Mouse (Mus musculus): ENCODE results near the gene Rlbp1. TPM values are rescaled to one million over a fixed set of nuclear protein-coding genes. Genes with fewer than 3 reads are reported as not detected.

The Rlbp1 gene
- polyA plus RNA-seq, 1 experiment from 2014 or later, result not detected

DNA sequence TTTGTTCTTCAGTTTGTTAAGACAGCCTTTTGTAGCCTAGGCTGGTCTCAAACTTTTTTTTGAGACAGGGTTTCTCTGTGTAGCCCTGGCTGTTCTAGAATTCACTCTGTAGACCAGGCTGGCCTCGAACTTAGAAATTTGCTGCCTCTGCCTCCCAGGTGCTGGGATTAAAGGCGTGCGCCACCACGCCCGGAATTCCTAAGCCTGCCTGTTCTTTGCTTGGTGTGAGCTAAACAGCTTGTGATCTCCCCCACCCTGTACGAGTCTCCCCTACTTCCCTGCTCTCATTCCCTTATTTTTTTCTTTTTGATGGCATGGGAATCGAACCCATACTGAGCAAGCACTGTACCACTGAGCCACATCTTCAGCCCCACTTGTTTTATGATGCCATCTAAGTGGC is 8.3 kb upstream of the Rlbp1 start:
- TF ChIP-seq CTCF (IDR thresholded peaks at IDR 0.05), result no peak
- H3K27me3 ChIP-seq, result no peaks in the 10 kb centered on the region
- in situ Hi-C loops (cut with MboI; ENCODE audit: low pct_unique_long_range_greater_than_20kb), result no loop called here
- no peak for DNase-seq (ENCODE audit: low read depth, low spot score)
- no peak for ATAC-seq
- ChIA-PET CTCF (no interaction called here), POLR2A (no interaction called here)

DNA sequence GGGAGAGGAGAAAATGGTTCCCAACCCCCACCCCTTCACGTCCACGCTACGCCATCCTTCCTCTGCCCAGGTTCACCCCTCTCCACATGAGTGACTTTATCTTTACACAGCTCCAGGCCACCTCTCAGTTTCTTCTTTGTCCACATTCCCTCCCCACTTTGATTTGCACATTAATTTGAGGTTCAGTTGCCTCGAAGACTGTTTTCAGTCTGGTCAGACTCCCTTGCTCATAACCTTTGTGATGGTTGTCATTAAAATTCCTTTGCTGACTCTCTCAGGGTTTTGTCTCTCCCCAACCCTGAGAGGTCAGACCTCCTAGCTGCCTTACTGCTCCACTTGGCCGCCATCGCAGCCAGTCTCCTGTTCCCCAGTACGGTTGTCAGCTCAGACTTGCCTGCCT is 7.8 kb upstream of the Rlbp1 start:
- in situ Hi-C loops (cut with MboI; ENCODE audit: low pct_unique_long_range_greater_than_20kb), result no loop called here
- no peak for TF ChIP-seq CTCF (IDR thresholded peaks at IDR 0.05)
- CTCF ChIA-PET, result no interaction called here
- ATAC-seq, result no peak
- POLR2A ChIA-PET, result no interaction called here
- no peaks in the 10 kb centered on the region for H3K27me3 ChIP-seq
- DNase-seq (ENCODE audit: low read depth, low spot score), result no peak

DNA sequence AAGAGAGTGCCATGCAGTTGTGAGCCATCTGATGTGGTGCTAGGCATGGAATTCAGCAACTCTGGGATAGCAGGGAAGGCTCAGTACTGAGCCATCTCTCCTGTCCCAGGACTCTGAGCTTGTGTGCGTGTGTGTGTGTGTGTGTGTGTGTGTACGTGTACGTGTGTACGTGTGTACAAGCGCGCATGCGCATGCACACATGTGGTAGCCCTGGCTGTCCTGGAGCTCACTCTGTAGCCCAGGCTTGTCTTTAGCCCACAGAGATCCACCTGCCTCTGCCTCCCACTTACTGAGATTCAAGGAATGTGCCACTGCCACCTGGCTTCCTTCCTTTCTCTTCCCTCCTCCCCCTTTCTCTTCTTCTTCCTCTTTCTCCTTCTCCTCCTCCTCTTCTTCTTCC is 7.1 kb upstream of the Rlbp1 start:
- ChIA-PET POLR2A (no interaction called here), CTCF (no interaction called here)
- DNase-seq (ENCODE audit: low read depth, low spot score) (no peak), ATAC-seq (no peak)
- no peak for TF ChIP-seq CTCF (IDR thresholded peaks at IDR 0.05)
- in situ Hi-C loops (cut with MboI; ENCODE audit: low pct_unique_long_range_greater_than_20kb), result no loop called here
- no peaks in the 10 kb centered on the region for H3K27me3 ChIP-seq

DNA sequence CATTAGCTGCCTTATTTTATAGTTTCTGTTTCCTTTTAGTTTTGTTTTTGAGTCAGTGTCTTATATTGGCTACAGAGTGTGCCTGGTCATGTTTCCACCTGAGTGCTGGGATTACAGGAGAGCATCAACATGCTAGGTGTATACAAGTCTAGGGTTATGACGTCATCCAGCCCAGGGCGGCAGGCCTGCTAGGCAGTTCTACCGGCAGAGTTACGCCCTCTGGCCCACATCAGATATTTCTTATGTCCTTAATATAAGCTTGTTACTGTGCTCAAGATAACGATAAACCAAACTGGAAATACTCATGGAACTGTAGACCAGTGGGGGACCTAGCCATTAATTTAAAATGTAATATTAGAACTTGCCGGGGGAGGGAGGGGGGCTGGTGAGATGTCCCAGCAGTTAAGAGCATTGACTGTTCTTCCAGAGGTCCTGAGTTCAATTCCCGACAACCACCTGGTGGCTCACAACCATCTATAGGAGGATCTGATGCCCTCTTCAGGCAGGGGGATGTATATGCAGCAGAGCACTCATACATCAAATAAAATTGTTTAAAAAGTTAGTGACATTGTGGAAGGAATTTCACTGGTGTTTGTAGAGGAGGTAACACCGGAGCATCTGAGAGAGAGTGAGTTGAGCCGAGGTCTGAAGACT is 6.1 kb upstream of the Rlbp1 start:
- DNase-seq (ENCODE audit: low read depth, low spot score), result no peak
- ATAC-seq, result no peak
- H3K27me3 ChIP-seq, result no peaks in the 10 kb centered on the region
- POLR2A ChIA-PET, result no interaction called here
- TF ChIP-seq CTCF (IDR thresholded peaks at IDR 0.05), result no peak
- CTCF ChIA-PET, result interaction anchor here (0.8 kb wide), 1 partner anchor 147 kb away, joined by 3 read pairs; no protein-coding TSS in a partner anchor
- in situ Hi-C loops (cut with MboI; ENCODE audit: low pct_unique_long_range_greater_than_20kb), result no loop called here

DNA sequence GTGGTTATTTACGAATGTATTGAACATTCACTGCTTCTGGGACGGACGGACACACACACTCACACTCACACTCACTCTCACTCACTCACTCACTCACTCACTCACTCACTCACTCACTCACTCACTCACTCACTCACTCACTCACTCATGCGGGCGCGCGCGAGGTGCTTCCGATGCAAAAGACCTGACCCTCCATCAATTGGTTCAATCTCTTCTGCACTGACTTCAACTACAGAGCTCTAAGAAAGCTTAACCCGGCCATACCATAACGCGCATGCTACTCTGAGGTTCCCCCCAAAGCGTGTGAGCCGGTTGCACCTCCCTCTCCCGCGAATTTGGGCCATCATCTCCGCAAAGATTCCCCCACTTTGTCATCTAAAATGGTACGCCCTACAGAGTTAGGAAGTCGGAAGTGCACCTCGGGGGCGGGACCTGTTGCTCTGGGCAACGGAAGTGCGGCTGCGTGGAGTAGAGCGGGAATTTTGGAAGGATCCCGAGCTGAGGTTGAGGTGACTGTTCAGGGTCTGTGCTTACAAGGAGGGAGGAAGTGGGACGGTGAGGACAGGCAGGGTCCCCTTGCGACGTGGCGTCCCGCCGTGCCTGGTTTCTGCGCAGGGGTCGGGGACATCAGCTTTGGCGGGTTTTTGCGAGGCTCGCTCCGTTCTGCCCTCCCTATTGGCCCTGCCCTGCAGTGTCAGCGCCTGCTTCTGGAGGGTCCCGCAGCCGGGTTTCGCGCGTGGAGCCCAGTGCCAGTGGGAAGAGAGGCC is 5.2 kb upstream of the Rlbp1 start, which contains the start of gene Fanci:
TSS of gene Fanci (plus strand) at position 47 of the 767 bp plus-strand sequence.
- in situ Hi-C loops (cut with MboI; ENCODE audit: low pct_unique_long_range_greater_than_20kb), result no loop called here
- TF ChIP-seq CTCF (IDR thresholded peaks at IDR 0.05), result no peak

DNA sequence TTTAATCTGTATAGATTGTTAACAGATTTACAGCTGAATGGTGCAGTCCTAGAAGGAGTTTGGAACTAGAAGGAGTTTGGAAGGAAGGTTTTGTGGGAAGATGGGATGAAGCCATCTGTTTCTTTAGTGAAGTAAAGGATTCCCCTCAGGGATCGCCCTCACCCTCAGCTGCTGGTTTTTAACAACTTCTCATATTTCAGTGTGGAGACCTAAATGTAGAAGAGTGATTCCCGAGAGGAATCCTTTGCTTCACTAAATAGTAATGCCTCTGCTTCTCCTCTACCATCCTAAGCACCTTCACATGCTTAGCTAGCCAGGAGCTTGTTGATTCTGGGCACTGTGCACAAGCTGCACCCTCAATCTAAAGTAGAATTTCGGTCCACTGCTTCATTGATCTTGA is 4.6 kb upstream of the Rlbp1 start:
- DNase-seq (ENCODE audit: low read depth, low spot score), result no peak

More for the DNA sequence above, 5.2 kb upstream of the Rlbp1 start, which contains the start of gene Fanci:
- H3K27me3 ChIP-seq, result no peaks in the 10 kb centered on the region
- POLR2A ChIA-PET, result interaction anchor here (0.6 kb wide), 1 partner anchor 10 kb away, joined by 3 read pairs; no protein-coding TSS in a partner anchor
- CTCF ChIA-PET, result interaction anchor here (0.7 to 0.8 kb wide), 2 partner anchors 9 to 146 kb away, joined by 3 read pairs; no protein-coding TSS in a partner anchor
- ATAC-seq (peak; percentile 70), DNase-seq (ENCODE audit: low read depth, low spot score) (peak; percentile 63)

DNA sequence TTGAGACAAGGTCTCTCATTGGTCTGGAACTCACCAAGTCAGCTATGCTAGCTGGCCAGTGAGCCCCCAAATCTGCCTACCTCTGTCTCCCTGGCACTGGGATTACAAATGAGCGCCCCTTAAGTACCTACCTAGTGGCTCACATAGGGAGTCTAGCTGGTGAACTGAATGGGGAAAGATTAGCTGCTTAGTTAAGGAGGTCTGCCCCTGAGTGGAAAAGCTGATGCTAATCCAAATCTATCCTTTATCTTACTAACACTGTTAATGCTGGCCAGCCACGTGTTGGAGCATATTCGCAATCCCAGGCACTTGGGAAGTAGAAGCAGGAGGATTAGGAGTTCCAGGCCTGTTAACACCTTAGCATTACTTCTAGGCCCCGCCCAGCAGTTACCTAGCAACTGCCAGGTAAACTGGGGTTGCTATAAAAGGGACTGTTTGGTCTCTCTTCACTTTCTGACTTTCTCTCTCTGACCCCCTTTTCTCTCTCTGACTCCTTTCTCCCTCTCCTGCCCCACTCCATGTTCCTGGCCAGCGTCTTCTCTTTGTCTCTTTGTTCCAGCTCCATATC is 3.4 kb upstream of the Rlbp1 start:
- POLR2A ChIA-PET, result no interaction called here
- no peak for ATAC-seq
- DNase-seq (ENCODE audit: low read depth, low spot score), result no peak
- TF ChIP-seq CTCF (IDR thresholded peaks at IDR 0.05), result no peak
- CTCF ChIA-PET, result no interaction called here
- H3K27me3 ChIP-seq, result no peaks in the 10 kb centered on the region
- in situ Hi-C loops (cut with MboI; ENCODE audit: low pct_unique_long_range_greater_than_20kb), result no loop called here

More for the DNA sequence above, 4.6 kb upstream of the Rlbp1 start:
- ATAC-seq, result no peak
- in situ Hi-C loops (cut with MboI; ENCODE audit: low pct_unique_long_range_greater_than_20kb), result no loop called here
- ChIA-PET POLR2A (no interaction called here), CTCF (interaction anchor here (0.7 kb wide), 1 partner anchor 8 kb away, joined by 3 read pairs; no protein-coding TSS in a partner anchor)
- no peaks in the 10 kb centered on the region for H3K27me3 ChIP-seq
- no peak for TF ChIP-seq CTCF (IDR thresholded peaks at IDR 0.05)

DNA sequence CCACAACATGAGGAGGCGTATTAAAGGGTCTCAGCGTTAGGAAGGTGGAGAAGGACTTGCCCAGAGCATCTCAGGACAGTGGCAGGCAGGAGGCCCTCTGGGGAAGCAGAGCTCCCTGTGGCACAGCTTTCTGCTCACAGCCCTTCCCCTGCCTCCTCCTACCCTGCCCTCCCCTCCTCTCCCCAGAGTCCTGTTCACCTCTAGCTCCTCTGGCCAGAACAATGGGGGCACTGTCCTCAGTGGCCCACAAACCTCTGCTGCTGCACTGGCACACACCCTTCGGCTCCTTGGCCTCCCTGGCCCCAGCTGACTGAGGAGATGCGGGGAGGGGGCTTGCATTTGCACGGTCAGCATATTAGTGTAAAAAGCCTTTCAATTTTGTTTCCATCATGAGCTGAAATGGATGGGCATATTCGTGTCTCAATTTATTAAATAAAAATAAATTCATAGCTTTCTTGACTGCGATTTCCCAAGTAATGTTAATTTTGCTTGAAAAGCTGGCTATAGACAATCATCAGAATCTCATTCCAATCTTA is 1.9 kb upstream of the Rlbp1 start:
- in situ Hi-C loops (cut with MboI; ENCODE audit: low pct_unique_long_range_greater_than_20kb), result no loop called here
- DNase-seq (ENCODE audit: low read depth, low spot score), result no peak
- ChIA-PET POLR2A (interaction anchor here (0.6 kb wide), 1 partner anchor 124 kb away, joined by 3 read pairs; no protein-coding TSS in a partner anchor), CTCF (interaction anchor here (1.1 kb wide), 2 partner anchors 17 to 30 kb away, joined by 3 to 6 read pairs; no protein-coding TSS in a partner anchor)
- ATAC-seq, result no peak
- no peak for TF ChIP-seq CTCF (IDR thresholded peaks at IDR 0.05)
- H3K27me3 ChIP-seq, result no peaks in the 10 kb centered on the region

DNA sequence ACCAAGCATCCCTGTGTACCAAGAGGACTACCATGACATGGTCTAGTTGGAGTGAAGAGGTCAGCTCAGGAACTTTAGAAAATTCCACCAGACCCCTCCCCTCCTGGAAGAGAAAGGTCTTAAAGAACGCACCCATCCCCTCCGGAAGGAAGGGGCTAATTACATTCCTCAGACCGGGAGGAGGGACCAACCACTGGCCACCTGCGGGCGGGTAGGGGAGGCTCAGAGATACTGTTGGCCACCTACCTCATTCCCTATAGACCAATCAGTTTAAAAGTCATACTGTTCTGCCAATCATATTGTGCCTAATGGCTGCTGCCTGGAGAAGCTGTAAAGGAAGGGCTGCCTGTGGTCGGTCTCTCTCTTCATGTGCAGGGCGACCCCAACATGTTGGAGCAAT is 1.1 kb upstream of the Rlbp1 start:
- in situ Hi-C loops (cut with MboI; ENCODE audit: low pct_unique_long_range_greater_than_20kb), result no loop called here
- ChIA-PET POLR2A (no interaction called here), CTCF (no interaction called here)
- DNase-seq (ENCODE audit: low read depth, low spot score) (no peak), ATAC-seq (no peak)
- no peaks in the 10 kb centered on the region for H3K27me3 ChIP-seq
- no peak for TF ChIP-seq CTCF (IDR thresholded peaks at IDR 0.05)

DNA sequence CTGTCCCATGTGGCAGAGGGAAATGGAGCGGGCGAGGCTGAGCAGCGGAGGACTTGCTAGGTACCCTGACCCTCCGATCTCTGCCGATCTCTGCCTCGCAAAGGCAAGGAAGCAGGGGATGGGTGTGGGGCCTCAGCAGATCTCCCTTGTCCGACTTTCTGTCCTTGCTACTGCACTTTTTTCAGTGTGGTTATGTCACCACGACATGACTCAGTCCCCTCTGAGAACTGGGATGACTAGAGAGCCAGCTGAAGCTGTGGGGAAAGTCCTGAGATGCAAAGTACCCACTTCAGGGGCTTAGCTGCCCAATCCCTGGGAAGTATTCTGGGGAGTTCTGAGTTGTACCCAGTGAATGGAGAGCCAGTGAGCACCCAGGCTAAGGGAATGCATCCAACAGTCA is 292 bp upstream of the Rlbp1 start:
- POLR2A ChIA-PET, result no interaction called here
- CTCF ChIA-PET, result interaction anchor here (1.5 to 3.0 kb wide), 2 partner anchors 86 to 246 kb away, joined by 4 to 7 read pairs; no protein-coding TSS in a partner anchor
- ATAC-seq (no peak), DNase-seq (ENCODE audit: low read depth, low spot score) (no peak)
- TF ChIP-seq CTCF (IDR thresholded peaks at IDR 0.05), result no peak
- H3K27me3 ChIP-seq, result no peaks in the 10 kb centered on the region
- in situ Hi-C loops (cut with MboI; ENCODE audit: low pct_unique_long_range_greater_than_20kb), result no loop called here
